Mouse (Mus musculus) intestine, postnatal 0 days (tissue): ENCODE results near the gene Nsrp1. TPM values are rescaled to one million over a fixed set of nuclear protein-coding genes. Genes with fewer than 3 reads are reported as not detected.

Experiments used
- ATAC-seq: fragments of 200-750 bp; cut with Nextera tagmentation; 2 replicates; pipeline ENCODE4 v1.8.0; 2017; ENCODE audit warnings: mild to moderate bottlenecking, moderate TSS enrichment, moderate library complexity
- H3K27ac ChIP-seq: fragments of 300-500 bp; sonication (generic); 2 replicates; pipeline ENCODE4 v1.5.1; 2014; ENCODE audit warnings: mild to moderate bottlenecking, low read depth, low read length, moderate library complexity
- H3K27me3 ChIP-seq: fragments of 300-500 bp; sonication (generic); replicated peaks from 2 replicates; pipeline ENCODE4 v1.6.1; 2014; ENCODE audit warnings: low read length, mixed read lengths; ENCODE audit not compliant: control insufficient read depth, insufficient read depth
- H3K36me3 ChIP-seq: fragments of 300-500 bp; sonication (generic); 2 replicates; pipeline ENCODE4 v1.6.1; 2014; ENCODE audit warnings: mild to moderate bottlenecking, moderate library complexity; ENCODE audit not compliant: control insufficient read depth, insufficient read depth
- H3K4me1 ChIP-seq: fragments of 300-500 bp; sonication (generic); replicated peaks from 2 replicates; pipeline ENCODE4 v1.6.1; 2014; ENCODE audit warnings: antibody characterized with exemption, low read length, mixed read lengths; ENCODE audit not compliant: control insufficient read depth, insufficient read depth
- H3K4me2 ChIP-seq: fragments of 300-500 bp; sonication (generic); replicated peaks from 2 replicates; pipeline ENCODE4 v1.6.1; 2014; ENCODE audit warnings: low read depth, mild to moderate bottlenecking, moderate library complexity
- H3K4me3 ChIP-seq: fragments of 300-500 bp; sonication (generic); 2 replicates; pipeline ENCODE4 v1.5.1; 2014; ENCODE audit warnings: low read depth, low read length
- H3K9ac ChIP-seq: fragments of 300-500 bp; sonication (generic); 2 replicates; pipeline ENCODE4 v1.6.1; 2014; ENCODE audit warnings: mild to moderate bottlenecking, low read depth, low read length
- H3K9me3 ChIP-seq: fragments of 300-500 bp; sonication (generic); 2 replicates; pipeline ENCODE4 v1.6.1; 2016; ENCODE audit warnings: mixed run types; ENCODE audit not compliant: control insufficient read depth
- CTCF ChIP-seq: sonication (generic); IDR thresholded peaks from 2 replicates; pipeline ENCODE4 v1.5.1; 2016; ENCODE audit warnings: low read depth, mild to moderate bottlenecking, control low read depth, antibody characterized with exemption, moderate library complexity
- WGBS: fragments of 180-500 bp; shearing (Covaris S2); extraction: QIAGEN DNeasy Blood & Tissue Kit; methylation state at CpG from one replicate; pipeline ENCODE4 v1.1.7; 2014; 5-methylcytosine and 5-hydroxymethylcytosine counted together
- polyA plus RNA-seq: library from polyadenylated mRNA; unstranded; fragments of >200 nt; fragmentation: Nextera tagmentation; extraction: Ambion mirVana; gene quantifications from 2 replicates; pipeline ENCODE4 v1.2.1, GENCODE M21; 2015

Nsrp1 gene
- polyA plus RNA-seq, 1 experiment from 2014 or later, result 54.3 TPM

GRCm38 (mm10) chr11:77068825-77069224, 9.4 kb downstream of the Nsrp1 start:
- Histone ChIP-seq H3K4me2 (no peak overlapping the region), H3K4me1 (no peaks in the 10 kb centered on the region; the same call in 1 of the 2 replicates), H3K27ac (no peak overlapping the region), H3K36me3 (peaks cover 1% of the 10 kb centered on the region; the same call in 1 of the 2 replicates), H3K9ac (no peak overlapping the region), H3K27me3 (no peaks in the 10 kb centered on the region), H3K4me3 (no peak overlapping the region), H3K9me3 (no peaks in the 10 kb centered on the region)
- WGBS, result 40% methylated on average over 4 of the region's 4 CpGs
- TF ChIP-seq CTCF, result no peak
- ATAC-seq, result no peak

- Histone ChIP-seq H3K36me3 (0 out of 2 replicates have a peak, but pooled peaks cover 5% of the 10 kb centered on the region), H3K4me1 (no peaks in the 10 kb centered on the region; the same call in 1 of the 2 replicates), H3K27ac (no peak overlapping the region), H3K4me2 (no peak overlapping the region), H3K9me3 (no peaks in the 10 kb centered on the region), H3K27me3 (no peaks in the 10 kb centered on the region), H3K4me3 (no peak overlapping the region), H3K9ac (no peak overlapping the region)
- no peak for ATAC-seq
- TF ChIP-seq CTCF, result no peak
- WGBS, result 52% methylated on average over 2 of the region's 2 CpGs
These were observed 14.8 kb downstream of the Nsrp1 start for GRCm38 (mm10) chr11:77063406-77063805.

- H3K36me3 ChIP-seq, result 0 out of 2 replicates have a peak, but pooled peaks cover 5% of the 10 kb centered on the region
- WGBS, result 58% methylated on average over 5 of the region's 5 CpGs
These were observed 16.3 kb downstream of the Nsrp1 start for GRCm38 (mm10) chr11:77061951-77062350.

GRCm38 (mm10) chr11:77042816-77043215, 35.4 kb downstream of the Nsrp1 start:
- no peak overlapping the region for H3K4me3 ChIP-seq
- TF ChIP-seq CTCF, result no peak
- H3K27me3 ChIP-seq, result no peaks in the 10 kb centered on the region
- no peak for ATAC-seq
- WGBS, result 85% methylated on average over 2 of the region's 2 CpGs
- peaks cover 22% of the 10 kb centered on the region for H3K36me3 ChIP-seq
- no peaks in the 10 kb centered on the region for H3K9me3 ChIP-seq
- no peak overlapping the region for H3K9ac ChIP-seq
- H3K4me1 ChIP-seq, result no peaks in the 10 kb centered on the region
- H3K27ac ChIP-seq, result no peak overlapping the region
- no peak overlapping the region for H3K4me2 ChIP-seq

More at GRCm38 (mm10) chr11:77061951-77062350, 16.3 kb downstream of the Nsrp1 start:
- no peak overlapping the region for H3K4me3 ChIP-seq
- no peak overlapping the region for H3K4me2 ChIP-seq
- no peak for TF ChIP-seq CTCF
- no peaks in the 10 kb centered on the region for H3K9me3 ChIP-seq
- no peak overlapping the region for H3K27ac ChIP-seq
- H3K4me1 ChIP-seq, result no peaks in the 10 kb centered on the region; the same call in 1 of the 2 replicates
- no peak for ATAC-seq
- H3K9ac ChIP-seq, result no peak overlapping the region
- no peaks in the 10 kb centered on the region for H3K27me3 ChIP-seq

- Histone ChIP-seq H3K36me3 (peaks cover 22% of the 10 kb centered on the region), H3K4me2 (no peak overlapping the region), H3K9ac (no peak overlapping the region), H3K9me3 (no peaks in the 10 kb centered on the region), H3K27ac (no peak overlapping the region), H3K27me3 (no peaks in the 10 kb centered on the region), H3K4me1 (no peaks in the 10 kb centered on the region), H3K4me3 (no peak overlapping the region)
- TF ChIP-seq CTCF, result no peak
- WGBS, result 86% methylated on average over 4 of the region's 4 CpGs
- ATAC-seq, result no peak
These were observed 36.3 kb downstream of the Nsrp1 start for GRCm38 (mm10) chr11:77041891-77042290.

DNA sequence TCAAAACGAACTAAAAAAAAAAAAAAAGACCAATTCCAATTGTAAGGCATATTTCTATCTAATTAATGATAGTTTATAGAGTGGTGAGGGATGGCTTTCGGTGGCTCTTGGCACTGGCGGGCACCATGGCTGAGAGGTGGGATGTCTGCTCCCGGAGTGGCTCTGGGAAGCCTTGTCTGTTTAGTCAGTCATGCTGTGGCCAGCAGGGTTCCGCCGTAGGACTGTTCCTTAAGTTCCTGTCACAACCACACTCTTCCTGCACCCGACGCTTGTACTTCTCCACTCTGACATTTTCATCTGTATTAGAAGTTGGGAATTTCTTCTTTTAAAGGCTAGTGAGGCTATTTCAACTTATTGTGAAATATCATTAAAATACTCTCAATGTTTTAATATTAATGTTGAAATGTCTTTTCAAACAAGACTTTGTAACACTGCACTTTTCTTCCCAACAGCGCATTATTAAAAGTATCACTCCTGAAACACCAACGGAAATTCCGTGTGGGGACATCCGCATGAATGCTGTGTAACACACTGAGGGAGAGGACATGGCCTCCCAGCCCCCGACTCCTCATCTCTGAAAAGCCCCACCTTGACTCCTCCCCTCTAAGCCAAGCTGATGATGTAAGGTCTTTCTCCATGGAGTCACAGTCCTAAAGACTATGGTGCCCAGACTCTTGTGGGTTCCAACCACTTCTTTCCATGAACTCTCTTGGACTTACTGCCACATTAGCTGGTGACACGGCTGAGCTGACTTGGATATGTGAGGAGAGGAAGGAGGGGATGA, 46.9 kb downstream of the Nsrp1 start:
- H3K27ac ChIP-seq, result no peak overlapping the region
- no peak overlapping the region for H3K4me2 ChIP-seq
- TF ChIP-seq CTCF, result no peak
- ATAC-seq, result no peak
- 84% methylated on average over 14 of the region's 14 CpGs for WGBS
- no peaks in the 10 kb centered on the region for H3K27me3 ChIP-seq
- H3K9ac ChIP-seq, result no peak overlapping the region
- no peaks in the 10 kb centered on the region for H3K36me3 ChIP-seq
- no peaks in the 10 kb centered on the region for H3K4me1 ChIP-seq
- H3K4me3 ChIP-seq, result no peak overlapping the region
- H3K9me3 ChIP-seq, result no peaks in the 10 kb centered on the region
